9 mouse cellular contexts compared by ENCODE assay signal in the genomic region with DNA sequence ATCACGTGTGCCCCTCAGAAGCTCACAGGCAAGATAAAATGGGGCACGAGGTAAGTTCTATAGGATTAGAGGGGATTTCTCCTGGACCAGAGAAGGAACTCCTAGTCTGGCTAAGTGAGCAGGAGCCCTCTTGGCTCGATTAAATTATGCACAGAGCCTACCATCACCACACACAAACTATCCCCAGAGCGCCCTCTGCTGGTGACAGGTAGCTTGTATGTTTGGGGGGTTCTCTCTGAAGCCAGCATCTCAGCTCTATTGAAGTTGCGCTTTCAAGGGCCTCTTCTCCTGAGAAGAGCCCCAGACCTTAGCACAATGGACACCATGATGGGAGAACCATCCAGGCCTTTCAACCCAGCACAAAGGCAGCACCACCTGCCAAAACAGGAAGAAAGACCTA.
DNase-seq lines count a peak whose midpoint lies in the region; ATAC-seq and TF ChIP-seq lines count a peak whose summit lies in the region.
"Had no signal": no experiment of that assay in that cellular context is flagged by ENCODE, and none has a peak within 500 bp of the region (broad histone marks: within the 10 kb centered on the region; RNA-seq: fewer than 3 reads in every experiment).

No protein-coding gene starts in this region.

- intact Hi-C loops in heart, postnatal 36 days (cut with DNase I) = loop anchor here (1.0 to 10.0 kb wide), 3 partner anchors 291 to 728 kb away; a partner anchor contains a TSS

- no peaks in the 10 kb centered on the region for H3K36me3 ChIP-seq in forebrain, embryonic 10.5 days (replicated peaks)

- peaks cover 7% of the 10 kb centered on the region; the same call in 1 of the 2 replicates for H3K4me1 ChIP-seq in forebrain, embryonic 10.5 days

- WGBS in forebrain, embryonic 10.5 days = 37% methylated on average over 5 of the region's 5 CpGs

- no peak overlapping the region for H3K4me3 ChIP-seq in forebrain, embryonic 10.5 days

- TF ChIP-seq CTCF in brain, embryonic 14.5 days (IDR thresholded peaks at IDR 0.05; ENCODE audit: borderline replicate concordance, extremely low read depth, insufficient read depth, insufficient read length) = peak; percentile 82

- H3K27me3 ChIP-seq in forebrain, embryonic 10.5 days (ENCODE audit: poor library complexity, severe bottlenecking) = no peaks in the 10 kb centered on the region

- no peak for ATAC-seq in CD4-positive, CD25-positive, alpha-beta regulatory T cell, adult 4 months

- no peaks in the 10 kb centered on the region for H3K9me3 ChIP-seq in forebrain, embryonic 10.5 days

- no peak for TF ChIP-seq POLR2A in brain, embryonic 14.5 days (IDR thresholded peaks at IDR 0.05; ENCODE audit: borderline replicate concordance, extremely low read depth, insufficient read depth, insufficient read length, poor library complexity, severe bottlenecking)

- no peak overlapping the region for H3K27ac ChIP-seq in forebrain, embryonic 10.5 days
- H3K27ac ChIP-seq: macrophage had no signal

- DNase-seq in CD4-positive, CD25-positive, alpha-beta regulatory T cell, adult 2 months (ENCODE audit: low read depth, low spot score) = peak; percentile 38
- peak; percentile 94 for DNase-seq in brain, embryonic 14.5 days (ENCODE audit: low read depth)
- DNase-seq in forebrain, embryonic 10.5 days (ENCODE audit: extremely low spot score, low spot score) = peak; percentile 77
- peak; percentile 68 to 76 for DNase-seq in heart, postnatal 36 days
- peak; percentile 78 to 79 for DNase-seq in layer of hippocampus, postnatal 36 days
- DNase-seq in mesoderm, embryonic 11.5 days (ENCODE audit: low read depth, low spot score) = peak; percentile 89
- peak; percentile 18 to 72 for DNase-seq in spleen, postnatal 4 days (ENCODE audit: low spot score in 2 of 2)

Comparison
In these comparisons a context has a peak if more than half of its experiments do, and no peak if none do; other contexts are left out.
1. DNase-seq: peak in every context shown above with its lines; median percentile 94 in brain, embryonic 14.5 days; 89 in mesoderm, embryonic 11.5 days; 78 in layer of hippocampus, postnatal 36 days; 77 in forebrain, embryonic 10.5 days; 72 in heart, postnatal 36 days; 45 in spleen, postnatal 4 days; 38 in CD4-positive, CD25-positive, alpha-beta regulatory T cell, adult 2 months.